Mouse (Mus musculus): ENCODE results near the gene C2cd4b.

Gene C2cd4b

GRCm38 (mm10) chr9:67759163-67759955 is at the start of gene C2cd4b:
TSS of gene C2cd4b (plus strand) at chr9:67759437.
- DNase-seq, result no peak

DNA sequence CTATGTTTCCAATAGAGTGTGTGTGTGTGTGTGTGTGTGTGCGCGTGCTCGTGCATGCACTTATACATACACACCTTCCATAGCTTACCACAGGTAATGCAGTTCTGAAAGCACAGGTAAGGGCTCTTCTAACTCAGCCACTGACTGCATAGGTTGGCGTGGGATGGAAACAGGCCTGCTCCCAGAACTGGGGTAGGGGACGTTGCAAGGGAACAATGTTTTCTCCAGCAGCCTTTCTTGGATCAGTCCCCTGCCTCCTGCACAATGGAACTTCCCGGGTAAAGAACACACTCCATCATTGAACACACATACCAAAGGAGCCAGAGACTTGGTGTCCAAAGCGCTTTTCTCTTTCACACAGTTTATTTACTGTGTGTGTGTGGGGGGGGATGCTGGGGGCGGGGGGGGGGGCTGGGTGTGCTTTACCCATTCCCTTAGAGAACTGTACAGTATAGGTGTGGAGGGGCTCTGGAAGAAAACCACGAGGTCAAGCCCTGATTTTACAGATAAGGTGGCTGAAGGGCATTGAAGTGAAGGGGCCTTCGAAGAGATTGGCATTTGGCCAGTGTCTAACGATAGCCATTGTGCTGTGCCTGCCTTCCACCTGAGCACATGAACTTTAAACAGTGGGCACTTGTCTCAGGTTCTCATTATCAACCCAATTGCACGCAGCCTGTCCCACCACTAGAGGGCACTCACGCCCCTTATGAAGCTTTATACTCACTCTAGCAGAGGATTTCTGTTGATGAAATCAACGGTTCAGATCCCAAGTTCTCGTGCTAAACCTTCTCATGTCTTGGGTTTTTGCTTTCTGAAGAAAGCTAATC is 48.0 kb upstream of the C2cd4b start:
- DNase-seq, result peak; percentile 78

- DNase-seq, result no peak
These were observed 47.1 kb upstream of the C2cd4b start for GRCm38 (mm10) chr9:67712146-67712545.

GRCm38 (mm10) chr9:67717081-67717480 is 42.2 kb upstream of the C2cd4b start:
- no peak for DNase-seq

DNA sequence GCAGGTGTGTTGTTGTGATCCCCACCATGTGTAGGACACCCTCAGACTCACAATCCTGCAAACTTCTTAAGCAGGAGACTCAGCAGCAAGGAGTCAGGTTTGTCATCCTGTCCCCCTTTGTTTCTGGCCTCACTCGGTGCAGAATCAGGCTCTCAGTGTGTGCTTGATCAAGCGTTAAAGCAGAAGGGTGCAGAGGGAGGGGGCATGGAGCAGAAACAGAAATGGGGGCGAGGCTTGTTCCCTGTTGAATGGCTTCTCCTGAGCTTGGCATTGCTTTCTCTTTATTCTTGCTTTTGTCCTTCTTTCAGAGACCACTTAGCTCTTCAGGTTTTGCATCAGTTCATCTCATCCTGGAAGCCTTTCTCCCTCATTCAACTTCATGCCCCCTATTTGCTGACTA is 40.6 kb upstream of the C2cd4b start:
- no peak for DNase-seq

- no peak for DNase-seq
These were observed 39.1 kb upstream of the C2cd4b start for GRCm38 (mm10) chr9:67720150-67720549.

GRCm38 (mm10) chr9:67722378-67722777 is 36.9 kb upstream of the C2cd4b start:
- no peak for DNase-seq

DNA sequence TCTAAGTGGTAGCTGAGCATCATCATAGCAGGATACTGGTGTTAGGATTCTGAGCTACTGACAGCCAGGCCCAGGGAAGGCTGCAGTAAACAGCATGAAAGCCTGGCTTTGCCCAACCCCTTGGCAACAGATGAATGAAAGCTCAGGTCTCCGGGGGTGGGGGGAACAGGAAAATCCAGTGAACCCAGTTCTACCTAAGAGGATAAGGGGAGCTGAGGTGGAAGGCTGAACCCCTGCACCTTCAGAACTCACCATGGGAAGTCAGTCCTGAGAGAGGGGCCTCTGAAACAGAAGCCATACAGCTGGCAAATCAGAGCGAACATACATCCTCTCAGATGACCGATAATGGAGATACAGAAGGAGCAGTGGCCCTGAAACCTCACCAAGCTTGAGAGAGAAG is 34.0 kb upstream of the C2cd4b start:
- DNase-seq, result no peak

DNA sequence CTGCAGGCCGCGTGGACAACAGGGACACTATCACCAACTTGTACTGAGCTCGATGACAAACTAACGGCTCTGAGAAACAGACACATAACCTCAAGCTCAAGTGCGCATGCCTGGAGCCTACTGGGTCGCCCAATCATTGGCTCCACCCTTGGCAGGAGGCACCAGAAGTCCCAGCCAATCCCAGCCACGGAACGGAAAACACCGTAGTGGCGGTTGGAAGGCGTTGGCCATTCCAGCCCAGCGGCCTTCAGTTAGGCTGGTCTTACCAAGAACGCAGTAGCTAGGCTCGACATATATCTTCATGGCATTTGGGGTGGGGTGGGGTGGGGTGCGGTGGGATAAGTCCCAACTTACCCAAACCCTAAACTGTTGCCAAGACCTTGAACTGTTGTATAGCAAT is 25.5 kb upstream of the C2cd4b start:
- no peak for DNase-seq

- DNase-seq, result no peak
These were observed 23.8 kb upstream of the C2cd4b start for GRCm38 (mm10) chr9:67735426-67735825.

DNA sequence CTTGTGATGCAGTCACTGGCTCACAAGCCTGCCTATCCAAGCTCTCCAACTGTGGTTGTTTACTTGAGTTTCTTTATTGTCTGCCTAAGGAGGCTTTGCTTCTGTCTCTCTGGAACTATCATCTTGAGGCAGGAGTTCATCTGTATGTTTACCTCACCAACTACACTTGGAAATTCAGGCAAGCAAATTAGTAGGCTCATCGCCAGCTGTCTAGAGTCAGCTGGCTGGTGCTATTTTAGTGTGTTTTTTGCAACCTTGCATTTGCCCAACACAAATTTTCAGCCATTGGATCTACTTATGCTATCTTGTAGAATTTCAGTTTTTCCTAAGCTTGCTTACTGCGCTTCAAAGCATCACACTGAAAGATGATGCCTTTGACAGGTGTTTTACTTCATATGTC is 18.0 kb upstream of the C2cd4b start:
- no peak for DNase-seq

DNA sequence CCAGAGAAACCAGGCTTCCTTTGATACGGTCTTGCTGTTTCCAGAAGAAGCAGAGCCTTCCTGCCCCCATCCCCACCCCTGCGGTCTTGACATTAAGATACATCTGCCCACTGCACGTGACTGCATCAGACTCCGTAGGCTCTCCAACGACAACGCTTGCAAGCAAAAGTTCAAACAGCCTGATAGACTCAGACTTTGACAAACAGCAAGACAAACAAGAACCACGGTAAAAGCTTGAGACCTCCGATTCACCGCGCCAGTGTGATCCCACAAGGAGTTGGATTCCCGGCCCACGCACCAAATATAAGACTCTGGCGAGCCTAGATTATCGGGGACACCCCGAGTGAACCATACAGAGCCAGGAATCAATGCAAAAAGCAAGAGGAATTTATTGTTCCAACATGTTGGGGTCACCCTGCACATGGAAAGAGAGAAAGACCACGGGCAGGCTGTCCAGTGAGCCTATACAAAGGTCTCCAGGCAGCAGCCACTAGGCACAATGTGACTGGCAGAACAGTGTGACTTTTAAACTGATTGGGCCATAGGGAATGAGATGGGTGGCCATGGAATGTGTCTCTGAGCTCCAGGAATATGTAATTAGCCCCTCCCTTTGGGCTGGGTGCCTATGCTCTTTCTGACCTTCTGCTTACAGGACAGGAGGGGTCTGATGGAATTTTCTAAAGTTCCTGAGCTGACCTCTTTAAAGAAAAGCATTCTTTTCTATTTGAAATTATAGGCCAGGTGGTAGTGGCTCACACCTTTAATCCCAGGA is 5.6 kb upstream of the C2cd4b start:
- no peak for DNase-seq

GRCm38 (mm10) chr9:67754713-67755112 is 4.5 kb upstream of the C2cd4b start:
- DNase-seq, result no peak

DNA sequence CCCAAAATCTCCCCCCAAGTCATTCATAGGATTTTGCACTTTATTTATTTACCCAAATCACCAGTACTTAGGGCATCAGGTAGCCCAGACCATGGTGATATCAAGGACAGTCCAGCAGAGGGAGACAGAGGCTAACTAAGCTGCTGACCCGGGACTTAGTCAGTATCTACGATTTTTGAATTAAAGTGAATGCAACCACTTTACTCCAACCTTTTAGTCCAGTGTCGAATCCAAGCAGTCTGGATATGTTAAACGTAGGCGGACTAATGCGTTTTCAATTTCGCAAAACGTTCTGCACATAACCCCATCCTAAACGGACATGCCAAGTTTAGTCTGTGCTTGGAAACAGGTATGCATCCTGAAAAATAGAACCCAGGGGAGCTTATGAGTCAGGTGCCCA is 551 bp upstream of the C2cd4b start:
- DNase-seq, result peak; percentile 34

GRCm38 (mm10) chr9:67759956-67760764 is 923 bp downstream of the C2cd4b start:
- DNase-seq, result peak; percentile 72

GRCm38 (mm10) chr9:67760991-67761390 is 1.8 kb downstream of the C2cd4b start:
- DNase-seq, result no peak

DNA sequence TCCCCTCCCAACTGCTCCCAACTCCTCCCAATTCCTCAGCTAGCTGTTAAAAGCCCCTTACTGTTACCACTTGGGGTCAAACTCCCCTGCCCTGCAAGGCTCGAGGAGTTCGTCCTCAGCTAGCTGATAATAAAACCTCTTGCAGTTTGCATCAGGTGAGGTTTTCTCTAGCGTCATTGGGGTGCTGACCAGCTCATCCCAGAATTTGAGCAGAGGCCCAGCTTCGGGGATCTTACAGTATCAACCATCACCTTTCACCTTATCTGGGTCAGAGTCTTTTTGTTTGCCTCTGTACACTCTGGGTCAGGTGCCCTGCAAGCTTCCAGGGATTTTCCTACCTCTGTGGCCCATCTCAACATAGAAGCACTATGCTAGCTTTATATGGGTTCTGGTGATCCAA is 4.1 kb downstream of the C2cd4b start:
- DNase-seq, result no peak

- no peak for DNase-seq
These were observed 7.2 kb downstream of the C2cd4b start for GRCm38 (mm10) chr9:67766405-67766804.

GRCm38 (mm10) chr9:67766948-67767347 is 7.7 kb downstream of the C2cd4b start:
- DNase-seq, result no peak

GRCm38 (mm10) chr9:67768843-67769242 is 9.6 kb downstream of the C2cd4b start:
- no peak for DNase-seq

DNA sequence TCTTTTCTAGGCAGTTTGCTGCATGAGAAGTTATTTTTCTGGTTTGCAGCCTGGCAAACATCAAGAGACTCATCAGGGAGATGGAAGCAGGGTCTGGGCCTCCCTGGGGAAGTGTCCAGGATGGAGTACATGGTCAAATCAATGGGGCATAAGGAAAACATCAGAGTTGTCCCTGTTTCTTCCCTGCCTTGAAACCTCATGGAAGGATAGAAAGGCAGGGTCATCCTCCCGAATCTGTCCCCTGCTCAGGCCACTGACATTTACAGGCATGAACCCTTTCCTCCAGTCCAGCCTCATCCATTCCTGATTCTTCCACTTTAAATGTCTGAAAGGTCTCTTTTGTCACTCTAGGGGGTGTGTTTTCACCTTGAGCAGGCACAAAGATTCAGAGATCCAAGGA is 10.2 kb downstream of the C2cd4b start:
- no peak for DNase-seq

DNA sequence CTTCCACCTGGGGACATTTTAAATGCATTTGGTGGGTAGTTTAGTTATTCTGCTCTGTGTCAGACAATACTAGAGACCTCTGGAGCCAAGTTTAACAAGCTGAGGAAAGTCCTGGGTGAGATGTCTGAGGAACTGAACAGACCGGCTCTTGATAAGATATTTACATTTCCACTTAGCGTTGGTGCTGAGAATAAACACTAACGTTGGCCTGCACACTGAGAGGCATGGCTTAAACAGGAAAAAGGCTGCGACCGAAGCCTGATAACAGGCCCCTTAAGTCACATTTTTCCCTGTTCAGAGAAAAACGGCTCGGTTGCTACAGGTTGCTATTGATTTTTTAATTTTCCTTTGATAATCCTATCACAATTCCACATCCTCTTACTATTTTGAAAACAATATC is 12.1 kb downstream of the C2cd4b start:
- DNase-seq, result no peak

GRCm38 (mm10) chr9:67774201-67774600 is 15.0 kb downstream of the C2cd4b start:
- no peak for DNase-seq

Measured in right cerebral cortex, postnatal 4 days (tissue).